In the genomic region with DNA sequence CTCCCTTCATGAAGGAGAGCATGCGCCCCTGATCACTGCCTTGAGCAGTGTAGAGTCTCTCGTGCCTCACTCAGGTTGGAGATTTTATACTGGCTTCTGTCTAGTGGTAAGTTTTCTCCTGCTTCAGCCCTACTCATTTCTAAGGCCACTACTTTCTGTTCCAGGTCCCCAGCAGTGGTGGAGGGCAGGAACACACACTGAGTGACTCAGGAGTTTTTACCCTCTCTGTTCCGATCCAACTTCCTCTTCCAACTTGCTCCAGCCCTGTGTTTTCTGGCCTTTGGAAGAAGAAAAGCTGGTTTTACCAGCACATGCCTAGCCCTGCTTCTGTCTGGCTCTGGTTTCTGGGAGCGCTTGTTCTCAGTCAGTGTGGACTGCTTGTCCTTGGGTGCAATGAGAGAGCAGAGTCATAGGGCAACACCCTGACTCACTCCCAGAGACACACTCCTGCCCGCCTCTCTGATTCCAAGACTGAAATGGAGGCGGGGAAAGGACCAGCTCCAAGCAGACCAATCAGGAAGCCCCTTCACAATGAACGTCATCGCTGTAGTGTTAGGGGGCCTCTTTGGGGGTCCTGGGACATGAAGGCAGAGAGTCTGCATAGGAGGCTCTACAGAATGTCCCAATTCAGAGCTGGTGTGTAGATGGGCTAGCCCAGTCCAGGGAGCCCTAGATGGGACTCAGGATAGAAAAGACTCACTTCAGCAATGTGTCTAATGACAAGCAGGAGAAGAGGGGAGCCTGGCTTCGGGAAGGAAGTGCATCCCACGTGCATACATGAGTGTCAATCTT, we compare ENCODE assay signal across 8 mouse cellular contexts.
DNase-seq lines count a peak whose midpoint lies in the region; ATAC-seq and TF ChIP-seq lines count a peak whose summit lies in the region.

No protein-coding gene starts in this region.

- H3K9ac ChIP-seq in liver, postnatal 0 days (replicated peaks), result no peak overlapping the region

- no peaks in the 10 kb centered on the region for H3K27me3 ChIP-seq in liver, postnatal 0 days (ENCODE audit: insufficient read depth, low read length)

- no peak for TF ChIP-seq EP300 in liver, postnatal 0 days (IDR thresholded peaks at IDR 0.05; ENCODE audit: low read depth)

- peak; percentile 17 for DNase-seq in kidney, adult 18-20 months
- no peak for DNase-seq in kidney, postnatal 4 days
- DNase-seq in adrenal gland, adult 8-10 months, result peak; percentile 82
- peak; percentile 7 to 15 for DNase-seq in heart, postnatal 36 days
- DNase-seq in liver, postnatal 0 days, result no peak
- DNase-seq in layer of hippocampus, adult 8-10 months (ENCODE audit: low spot score in 2 of 2), result no peak
- no peak for DNase-seq in cerebellum, postnatal 25 days
- no peak for DNase-seq in cerebellum, postnatal 4 days (ENCODE audit: low spot score in 2 of 2)

- H3K27ac ChIP-seq in liver, postnatal 0 days (ENCODE audit: low read depth), result no peak overlapping the region

- H3K4me3 ChIP-seq in liver, postnatal 0 days (ENCODE audit: low read depth, low read length), result no peak overlapping the region

- peak; percentile 34 for ATAC-seq in liver, postnatal 0 days

- intact Hi-C loops in heart, postnatal 36 days (cut with DNase I), result no loop called here

- no peaks in the 10 kb centered on the region for H3K9me3 ChIP-seq in liver, postnatal 0 days (ENCODE audit: low read length)

- no peak for TF ChIP-seq CTCF in liver, postnatal 0 days (IDR thresholded peaks at IDR 0.05; ENCODE audit: low read depth)

- H3K36me3 ChIP-seq in liver, postnatal 0 days (replicated peaks; ENCODE audit: insufficient read depth, low read length), result no peaks in the 10 kb centered on the region

- H3K4me1 ChIP-seq in liver, postnatal 0 days (ENCODE audit: insufficient read depth), result peaks cover 17% of the 10 kb centered on the region

- WGBS in liver, postnatal 0 days (ENCODE audit: insufficient replicate concordance), result 32% methylated on average over 10 of the region's 10 CpGs

- H3K4me2 ChIP-seq in liver, postnatal 0 days (ENCODE audit: low read depth, low read length), result peak overlapping the region; percentile 27

Comparison
In these comparisons a context has a peak if more than half of its experiments do, and no peak if none do; other contexts are left out.
1. DNase-seq: peak in kidney, adult 18-20 months (single experiment), adrenal gland, adult 8-10 months (single experiment) and heart, postnatal 36 days (2 of 2); none in kidney, postnatal 4 days (0 of 2), liver, postnatal 0 days (single experiment), layer of hippocampus, adult 8-10 months (0 of 2), cerebellum, postnatal 25 days (0 of 2) and cerebellum, postnatal 4 days (0 of 2).